Mouse (Mus musculus): ENCODE measurements at regions not wholly inside any gene's neighbourhood (a gene's known extent, or its start where the extent isn't known, plus 50 kb on each side); places are given as distances from the start of the nearest gene placed in this dataset.

- no peak for DNase-seq
Measured at GRCm38 (mm10) chr3:115655020-115655419, 59.9 kb downstream of the S1pr1 start.

GRCm38 (mm10) chr3:115652236-115652635 lies 62.6 kb downstream of the S1pr1 start:
- peak in 1 of 2 experiments; percentile 12 for DNase-seq

GRCm38 (mm10) chr3:115649338-115650117 lies 65.3 kb downstream of the S1pr1 start:
- DNase-seq: no peak

GRCm38 (mm10) chr3:115646993-115647392 lies 67.9 kb downstream of the S1pr1 start:
- peak in 1 of 2 experiments; percentile 35 for DNase-seq

GRCm38 (mm10) chr3:115644307-115644706 lies 70.6 kb downstream of the S1pr1 start:
- no peak for DNase-seq

- DNase-seq: peak; percentile 77 to 89
Measured at GRCm38 (mm10) chr3:115642846-115643260, 72.0 kb downstream of the S1pr1 start.

GRCm38 (mm10) chr3:115642001-115642845 lies 72.6 kb downstream of the S1pr1 start:
- DNase-seq: peak; percentile 14 to 37

- DNase-seq: peak; percentile 40 to 76
Measured at GRCm38 (mm10) chr3:115641411-115641810, 73.5 kb downstream of the S1pr1 start.

- peak; percentile 36 to 70 for DNase-seq
Measured at GRCm38 (mm10) chr3:115635487-115635886, 79.4 kb downstream of the S1pr1 start.

GRCm38 (mm10) chr3:115635081-115635480 lies 79.8 kb downstream of the S1pr1 start:
- DNase-seq: peak; percentile 7 to 15

- no peak for DNase-seq
Measured at GRCm38 (mm10) chr3:115632417-115632743, 82.5 kb downstream of the S1pr1 start.

GRCm38 (mm10) chr3:115631573-115632416 lies 83.1 kb downstream of the S1pr1 start:
- DNase-seq: no peak

- no peak for DNase-seq
Measured at GRCm38 (mm10) chr3:115622920-115623319, 92.0 kb downstream of the S1pr1 start.

GRCm38 (mm10) chr3:115622300-115622699 lies 92.6 kb downstream of the S1pr1 start:
- no peak for DNase-seq

- DNase-seq: no peak
Measured at GRCm38 (mm10) chr3:115619970-115620369, 94.9 kb downstream of the S1pr1 start.

- DNase-seq: peak in 1 of 2 experiments; percentile 12
Measured at GRCm38 (mm10) chr3:115615994-115616598, 98.8 kb downstream of the S1pr1 start.

GRCm38 (mm10) chr3:115612859-115613258 lies 102.0 kb downstream of the S1pr1 start:
- no peak for DNase-seq

- no peak for DNase-seq
Measured at GRCm38 (mm10) chr3:115608087-115608486, 106.8 kb downstream of the S1pr1 start.

GRCm38 (mm10) chr3:115604734-115605279 lies 110.1 kb downstream of the S1pr1 start:
- no peak for DNase-seq

- no peak for DNase-seq
Measured at GRCm38 (mm10) chr3:115604267-115604666, 110.6 kb downstream of the S1pr1 start.

- DNase-seq: no peak
Measured at GRCm38 (mm10) chr3:115603803-115604202, 111.1 kb downstream of the S1pr1 start.

- DNase-seq: no peak
Measured at GRCm38 (mm10) chr3:115599281-115599680, 115.6 kb downstream of the S1pr1 start.

Measured in kidney, postnatal 36 days (tissue).